Mouse (Mus musculus) CH12F3 (cell line): ENCODE results near the gene Mlycd.

Experiments used
- in situ Hi-C: fragments of 300-500 bp; cut with MboI; formaldehyde crosslinking; loops from 2 replicates; pipeline ENCODE4 v1.14.3; 2020; ENCODE audit warnings: low sequenced_read_pairs

Gene Mlycd

GRCm38 (mm10) chr8:119430690-119431089, 36.0 kb downstream of the Mlycd start:
- in situ Hi-C loops = loop anchor here (10.0 kb wide), 1 partner anchor 64 kb away; no protein-coding TSS in a partner anchor

DNA sequence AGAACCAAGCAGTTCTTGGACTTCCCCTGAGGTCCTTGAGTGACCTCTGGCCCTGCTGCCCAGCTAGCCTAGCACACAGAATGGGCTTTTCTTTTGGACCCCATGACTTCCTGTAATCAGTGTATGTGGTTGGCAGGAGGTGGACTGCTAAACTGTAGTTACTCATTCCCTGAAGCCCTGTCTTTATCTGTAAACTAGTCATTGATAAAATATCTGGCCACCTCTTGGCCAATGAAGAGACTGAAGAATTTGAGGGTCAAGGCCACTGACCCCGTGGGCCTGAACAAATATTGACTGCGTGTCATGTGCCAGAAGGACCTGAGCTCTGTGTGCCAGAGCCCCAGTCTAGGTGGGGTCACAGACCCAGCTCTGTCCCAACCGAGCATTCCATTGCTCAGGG, 37.7 kb downstream of the Mlycd start:
- in situ Hi-C loops = loop anchor here (10.0 kb wide), 1 partner anchor 62 kb away; no protein-coding TSS in a partner anchor

GRCm38 (mm10) chr8:119433582-119434174, 39.0 kb downstream of the Mlycd start, which contains the start of gene Osgin1:
TSS of gene Osgin1 (plus strand) at chr8:119434124.
- in situ Hi-C loops = loop anchor here (10.0 kb wide), 1 partner anchor 61 kb away; no protein-coding TSS in a partner anchor

- in situ Hi-C loops = loop anchor here (10.0 kb wide), 1 partner anchor 60 kb away; no protein-coding TSS in a partner anchor
Measured at GRCm38 (mm10) chr8:119434569-119434968, 39.9 kb downstream of the Mlycd start.

GRCm38 (mm10) chr8:119435527-119435926, 40.8 kb downstream of the Mlycd start:
- in situ Hi-C loops = loop anchor here (10.0 kb wide), 1 partner anchor 59 kb away; no protein-coding TSS in a partner anchor

GRCm38 (mm10) chr8:119436331-119436730, 41.7 kb downstream of the Mlycd start:
- in situ Hi-C loops = loop anchor here (10.0 kb wide), 1 partner anchor 58 kb away; no protein-coding TSS in a partner anchor

DNA sequence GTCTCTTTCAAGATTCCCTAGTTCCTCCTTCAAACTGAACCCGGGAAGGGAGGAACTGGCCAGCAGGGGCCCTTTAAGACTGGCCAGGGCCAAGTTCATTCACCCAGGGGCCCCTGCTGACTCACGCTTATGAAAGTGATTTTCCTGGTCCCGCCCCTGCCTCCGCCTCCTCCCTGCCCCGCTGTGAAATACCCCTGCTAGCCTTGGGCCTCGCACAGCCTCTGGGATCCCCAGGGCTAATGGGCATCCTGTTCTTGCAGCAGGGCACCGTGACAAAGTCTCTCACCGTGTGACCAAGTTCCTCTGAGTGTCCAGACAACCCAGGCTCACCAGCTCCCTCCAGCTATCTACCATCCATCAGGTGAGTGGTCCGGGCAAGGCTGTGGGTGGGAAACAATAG, 42.3 kb downstream of the Mlycd start:
- in situ Hi-C loops = loop anchor here (10.0 kb wide), 1 partner anchor 58 kb away; no protein-coding TSS in a partner anchor

GRCm38 (mm10) chr8:119437506-119437905, 42.8 kb downstream of the Mlycd start:
- in situ Hi-C loops = loop anchor here (10.0 kb wide), 1 partner anchor 57 kb away; no protein-coding TSS in a partner anchor

GRCm38 (mm10) chr8:119438876-119439275, 44.2 kb downstream of the Mlycd start:
- in situ Hi-C loops = loop anchor here (10.0 kb wide), 1 partner anchor 56 kb away; no protein-coding TSS in a partner anchor

DNA sequence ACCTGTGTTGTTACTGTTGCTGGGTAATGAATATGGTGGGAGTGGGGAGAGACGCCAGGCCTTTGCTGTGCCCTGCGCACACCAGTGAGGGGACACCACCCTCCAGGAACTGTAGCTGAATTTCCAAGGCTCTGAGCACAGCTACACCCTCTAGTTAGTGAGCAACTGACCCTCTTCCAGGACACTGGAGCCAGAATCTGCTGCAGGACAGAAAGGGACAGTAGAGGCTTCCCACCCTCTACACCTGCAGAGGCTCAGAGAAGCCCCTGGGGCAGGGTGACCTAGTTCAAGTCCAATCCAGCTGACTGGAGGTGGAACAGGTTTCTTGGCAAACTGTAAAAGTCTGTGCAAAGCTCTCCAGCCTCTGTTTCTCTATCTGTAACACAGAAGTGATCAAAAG, 44.7 kb downstream of the Mlycd start:
- in situ Hi-C loops = loop anchor here (10.0 kb wide), 1 partner anchor 55 kb away; no protein-coding TSS in a partner anchor

GRCm38 (mm10) chr8:119439893-119440249, 45.2 kb downstream of the Mlycd start:
- in situ Hi-C loops = loop anchor here (10.0 kb wide), 1 partner anchor 55 kb away; no protein-coding TSS in a partner anchor

GRCm38 (mm10) chr8:119440250-119440951, 45.7 kb downstream of the Mlycd start:
- in situ Hi-C loops = no loop called here

DNA sequence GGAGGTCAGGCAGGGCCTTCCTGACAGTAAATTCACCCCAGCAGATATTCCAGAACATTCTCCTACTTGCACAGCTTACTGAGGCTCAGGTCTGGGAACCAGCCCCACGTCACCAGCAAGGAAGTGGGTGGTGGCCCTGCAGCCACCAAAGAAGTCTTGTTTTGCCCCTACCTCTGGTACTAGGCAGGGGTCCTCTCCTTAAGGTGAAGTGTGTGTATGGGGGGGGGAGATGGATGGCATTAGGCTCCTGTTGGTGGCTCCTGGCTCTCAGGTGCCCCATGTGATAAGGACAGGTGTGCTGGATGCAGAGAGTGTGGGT, 46.2 kb downstream of the Mlycd start:
- in situ Hi-C loops = no loop called here

DNA sequence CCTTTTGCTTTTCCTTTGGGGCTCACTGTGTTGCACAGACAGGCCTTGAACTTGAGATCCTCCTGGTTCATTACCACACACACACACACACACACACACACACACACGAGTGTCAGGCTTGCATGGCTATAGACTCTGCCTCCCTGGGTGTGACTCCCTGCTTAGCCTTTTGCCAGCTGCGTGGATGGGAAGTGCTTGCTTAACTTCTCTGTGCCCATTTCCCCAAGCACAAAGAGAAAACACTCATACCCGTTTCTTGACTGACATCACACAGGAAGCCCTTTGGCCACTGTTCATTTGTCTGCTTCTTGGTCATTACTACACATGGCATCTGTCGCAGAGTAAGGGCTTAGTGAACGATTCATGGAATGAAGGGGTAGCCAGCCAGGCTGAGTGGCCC, 47.3 kb downstream of the Mlycd start:
- in situ Hi-C loops = no loop called here

DNA sequence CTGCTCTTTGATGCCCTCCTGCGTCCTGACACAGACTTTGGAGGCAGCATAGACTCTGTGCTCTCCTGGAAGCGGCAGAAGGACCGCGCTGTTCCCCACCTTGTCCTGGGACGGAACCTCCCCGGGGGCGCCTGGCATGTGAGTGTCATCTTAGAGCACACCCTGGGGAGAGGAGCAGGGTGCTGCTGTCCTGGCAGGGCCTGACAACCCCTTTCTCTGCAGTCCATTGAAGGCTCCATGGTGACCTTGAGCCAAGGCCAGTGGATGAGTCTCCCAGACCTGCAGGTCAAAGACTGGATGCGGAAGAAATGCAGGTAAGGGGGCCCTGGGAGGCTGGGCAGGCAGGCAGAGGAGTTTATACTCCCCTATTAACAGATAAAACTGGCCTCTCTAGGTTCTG, 48.3 kb downstream of the Mlycd start:
- in situ Hi-C loops = no loop called here

- in situ Hi-C loops = no loop called here
Measured at GRCm38 (mm10) chr8:119446211-119446989, 51.7 kb downstream of the Mlycd start, which contains the start of gene Necab2. TSS of gene Necab2 (plus strand) at chr8:119446719.

GRCm38 (mm10) chr8:119446990-119447780, 52.5 kb downstream of the Mlycd start:
- in situ Hi-C loops = no loop called here

DNA sequence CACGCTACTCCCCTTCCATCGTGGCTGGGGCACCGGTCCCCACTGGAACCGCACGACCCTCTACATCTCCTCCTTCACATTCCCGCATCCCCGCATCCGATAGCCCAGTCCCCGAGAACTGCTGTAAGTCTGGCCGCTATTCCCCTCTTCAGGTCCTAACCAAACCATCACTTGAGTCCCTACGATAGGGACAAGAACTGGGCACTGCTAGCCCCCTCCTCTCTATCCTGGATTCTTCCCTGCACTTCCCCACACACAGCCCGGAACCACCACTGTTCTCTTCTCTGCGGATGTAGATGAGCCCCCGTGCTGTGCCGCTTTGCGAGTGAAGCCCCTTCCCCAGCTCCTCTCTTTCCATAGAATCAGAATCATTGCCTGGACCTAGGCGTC, 53.1 kb downstream of the Mlycd start:
- in situ Hi-C loops = no loop called here

DNA sequence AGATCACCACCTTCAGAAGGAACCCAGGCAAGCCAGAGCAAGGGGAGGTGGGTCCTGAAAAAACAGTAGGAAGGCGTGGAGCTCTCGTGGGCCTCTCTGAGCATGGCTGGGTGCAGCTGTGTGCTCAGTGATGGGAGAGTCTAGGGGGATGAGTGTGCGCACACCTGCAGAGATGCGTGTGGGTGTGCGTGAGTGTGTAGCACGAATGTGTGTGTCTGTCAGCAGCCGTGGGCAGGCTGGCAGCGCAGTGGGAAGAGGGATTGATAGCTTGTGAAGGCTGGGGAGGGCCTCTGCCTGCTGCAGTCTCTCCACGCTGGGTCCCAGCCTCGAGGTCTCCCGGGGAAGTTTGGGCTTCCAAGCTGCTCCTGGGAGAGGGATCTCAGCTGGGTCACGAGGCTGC, 54.9 kb downstream of the Mlycd start:
- in situ Hi-C loops = no loop called here

DNA sequence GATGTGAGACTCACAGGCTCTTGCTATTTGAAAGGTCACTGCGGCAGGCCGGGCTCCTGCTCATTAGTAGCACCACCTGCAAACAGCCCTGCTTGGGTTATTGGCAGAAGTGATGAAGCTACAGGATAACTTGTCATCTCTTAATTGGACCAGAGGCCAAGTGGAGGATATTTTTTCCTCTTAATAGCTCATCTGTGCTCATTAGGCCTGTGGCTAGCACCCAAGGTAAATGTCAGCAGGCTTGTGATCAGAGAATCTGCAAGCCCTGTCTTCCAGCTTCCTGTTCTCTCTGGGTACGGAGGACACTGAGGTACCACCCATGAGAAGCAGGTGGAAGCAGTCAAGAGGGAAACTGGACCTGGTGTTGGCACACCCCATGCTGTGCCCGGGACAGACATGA, 56.5 kb downstream of the Mlycd start:
- in situ Hi-C loops = no loop called here
